Mouse (Mus musculus): ENCODE results near the gene Igfbp4. TPM values are rescaled to one million over a fixed set of nuclear protein-coding genes. Genes with fewer than 3 reads are reported as not detected.
A peak's percentile ranks its signal among the peaks of the same experiment; 100 is the strongest.

The Igfbp4 gene
- 494 and 532 TPM in 2 replicates for polyA plus RNA-seq (2014; fragmentation: Nextera tagmentation; extraction: Ambion mirVana)

GRCm38 (mm10) chr11:99041051-99041729 lies at the start of gene Igfbp4:
Gene Igfbp4 (plus strand): TSS chr11:99041244.
- H3K4me1 ChIP-seq (ENCODE audit: control insufficient read depth, insufficient read depth, low read length): peaks cover 28% of the 10 kb centered on the region
- no peaks in the 10 kb centered on the region for H3K27me3 ChIP-seq (ENCODE audit: control insufficient read depth, insufficient read depth, low read length)
- peak within 1 kb of the TSS; percentile 90 for H3K27ac ChIP-seq (ENCODE audit: low read length)

GRCm38 (mm10) chr11:98995987-98996386 lies 45.1 kb upstream of the Igfbp4 start:
- no peak overlapping the region for H3K27ac ChIP-seq (ENCODE audit: low read length)
- ATAC-seq (ENCODE audit: insufficient number of reproducible peaks, insufficient read depth, low FRiP score, low read depth): no peak
- H3K36me3 ChIP-seq (ENCODE audit: control insufficient read depth, insufficient read depth, low read length): peaks cover 93% of the 10 kb centered on the region
- no peak overlapping the region for H3K4me3 ChIP-seq (ENCODE audit: low read depth, low read length)
- no peak overlapping the region for H3K9ac ChIP-seq (replicated peaks; ENCODE audit: low read depth, low read length)
- H3K9me3 ChIP-seq (ENCODE audit: control insufficient read depth, low read depth, low read length): no peaks in the 10 kb centered on the region
- no peaks in the 10 kb centered on the region for H3K27me3 ChIP-seq (ENCODE audit: control insufficient read depth, insufficient read depth, low read length)
- WGBS: 94% methylated on average over 7 of the region's 7 CpGs
- H3K4me2 ChIP-seq (replicated peaks; ENCODE audit: low read depth, low read length): no peak overlapping the region
- no peaks in the 10 kb centered on the region for H3K4me1 ChIP-seq (ENCODE audit: control insufficient read depth, insufficient read depth, low read length)

More at GRCm38 (mm10) chr11:99041051-99041729, at the start of gene Igfbp4:
- peak within 1 kb of the TSS; percentile 76 for H3K4me2 ChIP-seq (replicated peaks; ENCODE audit: low read depth, low read length)
- H3K4me3 ChIP-seq (ENCODE audit: low read depth, low read length): peak within 1 kb of the TSS; percentile 78
- H3K36me3 ChIP-seq (ENCODE audit: control insufficient read depth, insufficient read depth, low read length): peaks cover 7% of the 10 kb centered on the region; the same call in 1 of the 2 replicates
- peak within 1 kb of the TSS; percentile 89 for H3K9ac ChIP-seq (replicated peaks; ENCODE audit: low read depth, low read length)
- ATAC-seq (ENCODE audit: insufficient number of reproducible peaks, insufficient read depth, low FRiP score, low read depth): peak; percentile 79
- 2% methylated on average over 63 of the region's 63 CpGs for WGBS
- H3K9me3 ChIP-seq (ENCODE audit: control insufficient read depth, low read depth, low read length): no peaks in the 10 kb centered on the region

GRCm38 (mm10) chr11:98997659-98998058 lies 43.4 kb upstream of the Igfbp4 start:
- H3K4me3 ChIP-seq (ENCODE audit: low read depth, low read length): no peak overlapping the region
- no peak overlapping the region for H3K27ac ChIP-seq (ENCODE audit: low read length)
- no peaks in the 10 kb centered on the region for H3K4me1 ChIP-seq (ENCODE audit: control insufficient read depth, insufficient read depth, low read length)
- 95% methylated on average over 4 of the region's 4 CpGs for WGBS
- no peak for ATAC-seq (ENCODE audit: insufficient number of reproducible peaks, insufficient read depth, low FRiP score, low read depth)
- H3K9ac ChIP-seq (replicated peaks; ENCODE audit: low read depth, low read length): no peak overlapping the region
- H3K4me2 ChIP-seq (replicated peaks; ENCODE audit: low read depth, low read length): no peak overlapping the region
- H3K9me3 ChIP-seq (ENCODE audit: control insufficient read depth, low read depth, low read length): no peaks in the 10 kb centered on the region
- peaks cover 95% of the 10 kb centered on the region for H3K36me3 ChIP-seq (ENCODE audit: control insufficient read depth, insufficient read depth, low read length)
- no peaks in the 10 kb centered on the region for H3K27me3 ChIP-seq (ENCODE audit: control insufficient read depth, insufficient read depth, low read length)

- H3K4me3 ChIP-seq (ENCODE audit: low read depth, low read length): no peak overlapping the region
- no peaks in the 10 kb centered on the region for H3K4me1 ChIP-seq (ENCODE audit: control insufficient read depth, insufficient read depth, low read length)
- peaks cover 96% of the 10 kb centered on the region for H3K36me3 ChIP-seq (ENCODE audit: control insufficient read depth, insufficient read depth, low read length)
- H3K4me2 ChIP-seq (replicated peaks; ENCODE audit: low read depth, low read length): no peak overlapping the region
- no peaks in the 10 kb centered on the region for H3K27me3 ChIP-seq (ENCODE audit: control insufficient read depth, insufficient read depth, low read length)
- no peak overlapping the region for H3K27ac ChIP-seq (ENCODE audit: low read length)
- no peak overlapping the region for H3K9ac ChIP-seq (replicated peaks; ENCODE audit: low read depth, low read length)
- ATAC-seq (ENCODE audit: insufficient number of reproducible peaks, insufficient read depth, low FRiP score, low read depth): no peak
- no peaks in the 10 kb centered on the region for H3K9me3 ChIP-seq (ENCODE audit: control insufficient read depth, low read depth, low read length)
Measured at GRCm38 (mm10) chr11:98998776-98999175, 42.3 kb upstream of the Igfbp4 start.

GRCm38 (mm10) chr11:98999243-98999642 lies 41.8 kb upstream of the Igfbp4 start:
- H3K4me1 ChIP-seq (ENCODE audit: control insufficient read depth, insufficient read depth, low read length): no peaks in the 10 kb centered on the region
- no peaks in the 10 kb centered on the region for H3K9me3 ChIP-seq (ENCODE audit: control insufficient read depth, low read depth, low read length)
- H3K27me3 ChIP-seq (ENCODE audit: control insufficient read depth, insufficient read depth, low read length): no peaks in the 10 kb centered on the region
- no peak for ATAC-seq (ENCODE audit: insufficient number of reproducible peaks, insufficient read depth, low FRiP score, low read depth)
- H3K4me3 ChIP-seq (ENCODE audit: low read depth, low read length): no peak overlapping the region
- no peak overlapping the region for H3K27ac ChIP-seq (ENCODE audit: low read length)
- no peak overlapping the region for H3K9ac ChIP-seq (replicated peaks; ENCODE audit: low read depth, low read length)
- peaks cover 96% of the 10 kb centered on the region for H3K36me3 ChIP-seq (ENCODE audit: control insufficient read depth, insufficient read depth, low read length)
- H3K4me2 ChIP-seq (replicated peaks; ENCODE audit: low read depth, low read length): no peak overlapping the region
- WGBS: 95% methylated on average over 11 of the region's 11 CpGs

GRCm38 (mm10) chr11:99006788-99007187 lies 34.3 kb upstream of the Igfbp4 start:
- WGBS: 82% methylated on average over 9 of the region's 9 CpGs
- Histone ChIP-seq H3K27ac (ENCODE audit: low read length) (no peak overlapping the region), H3K4me1 (ENCODE audit: control insufficient read depth, insufficient read depth, low read length) (no peaks in the 10 kb centered on the region), H3K4me2 (replicated peaks; ENCODE audit: low read depth, low read length) (no peak overlapping the region), H3K36me3 (ENCODE audit: control insufficient read depth, insufficient read depth, low read length) (peaks cover 87% of the 10 kb centered on the region), H3K4me3 (ENCODE audit: low read depth, low read length) (no peak overlapping the region), H3K9me3 (ENCODE audit: control insufficient read depth, low read depth, low read length) (no peaks in the 10 kb centered on the region), H3K9ac (replicated peaks; ENCODE audit: low read depth, low read length) (no peak overlapping the region), H3K27me3 (ENCODE audit: control insufficient read depth, insufficient read depth, low read length) (no peaks in the 10 kb centered on the region)
- ATAC-seq (ENCODE audit: insufficient number of reproducible peaks, insufficient read depth, low FRiP score, low read depth): no peak

GRCm38 (mm10) chr11:99010124-99010523 lies 30.9 kb upstream of the Igfbp4 start:
- Histone ChIP-seq H3K4me3 (ENCODE audit: low read depth, low read length) (no peak overlapping the region), H3K4me1 (ENCODE audit: control insufficient read depth, insufficient read depth, low read length) (no peaks in the 10 kb centered on the region), H3K27me3 (ENCODE audit: control insufficient read depth, insufficient read depth, low read length) (no peaks in the 10 kb centered on the region), H3K9me3 (ENCODE audit: control insufficient read depth, low read depth, low read length) (no peaks in the 10 kb centered on the region), H3K36me3 (ENCODE audit: control insufficient read depth, insufficient read depth, low read length) (peaks cover 83% of the 10 kb centered on the region), H3K9ac (replicated peaks; ENCODE audit: low read depth, low read length) (no peak overlapping the region), H3K27ac (ENCODE audit: low read length) (no peak overlapping the region), H3K4me2 (replicated peaks; ENCODE audit: low read depth, low read length) (no peak overlapping the region)
- WGBS: 66% methylated on average over 4 of the region's 4 CpGs
- no peak for ATAC-seq (ENCODE audit: insufficient number of reproducible peaks, insufficient read depth, low FRiP score, low read depth)

GRCm38 (mm10) chr11:99010706-99011105 lies 30.3 kb upstream of the Igfbp4 start:
- ATAC-seq (ENCODE audit: insufficient number of reproducible peaks, insufficient read depth, low FRiP score, low read depth): no peak
- Histone ChIP-seq H3K4me1 (ENCODE audit: control insufficient read depth, insufficient read depth, low read length) (no peaks in the 10 kb centered on the region), H3K36me3 (ENCODE audit: control insufficient read depth, insufficient read depth, low read length) (peaks cover 83% of the 10 kb centered on the region), H3K4me3 (ENCODE audit: low read depth, low read length) (no peak overlapping the region), H3K27me3 (ENCODE audit: control insufficient read depth, insufficient read depth, low read length) (no peaks in the 10 kb centered on the region), H3K9me3 (ENCODE audit: control insufficient read depth, low read depth, low read length) (no peaks in the 10 kb centered on the region), H3K27ac (ENCODE audit: low read length) (no peak overlapping the region), H3K9ac (replicated peaks; ENCODE audit: low read depth, low read length) (no peak overlapping the region), H3K4me2 (replicated peaks; ENCODE audit: low read depth, low read length) (no peak overlapping the region)
- 92% methylated on average over 5 of the region's 5 CpGs for WGBS

- no peak overlapping the region for H3K27ac ChIP-seq (ENCODE audit: low read length)
- no peaks in the 10 kb centered on the region for H3K27me3 ChIP-seq (ENCODE audit: control insufficient read depth, insufficient read depth, low read length)
- 86% methylated on average over 1 of the region's 1 CpGs for WGBS
- no peaks in the 10 kb centered on the region for H3K9me3 ChIP-seq (ENCODE audit: control insufficient read depth, low read depth, low read length)
- H3K9ac ChIP-seq (replicated peaks; ENCODE audit: low read depth, low read length): no peak overlapping the region
- no peak overlapping the region for H3K4me3 ChIP-seq (ENCODE audit: low read depth, low read length)
- H3K36me3 ChIP-seq (ENCODE audit: control insufficient read depth, insufficient read depth, low read length): peaks cover 89% of the 10 kb centered on the region
- no peaks in the 10 kb centered on the region for H3K4me1 ChIP-seq (ENCODE audit: control insufficient read depth, insufficient read depth, low read length)
- no peak overlapping the region for H3K4me2 ChIP-seq (replicated peaks; ENCODE audit: low read depth, low read length)
- ATAC-seq (ENCODE audit: insufficient number of reproducible peaks, insufficient read depth, low FRiP score, low read depth): no peak
Measured at GRCm38 (mm10) chr11:99013856-99014255, 27.2 kb upstream of the Igfbp4 start.
